Mouse (Mus musculus) olfactory bulb, adult 2 months (tissue): Measurements from ENCODE around the gene Setd6.

Source experiments
- CTCF ChIP-seq: fragments of 200-500 bp; IDR thresholded peaks from 2 replicates; pipeline ENCODE4 v1.5.1; 2012; ENCODE audit warnings: low read depth, mild to moderate bottlenecking, low read length, moderate library complexity; ENCODE audit not compliant: insufficient read depth
- POLR2A ChIP-seq: fragments of 200-500 bp; IDR thresholded peaks from 2 replicates; pipeline ENCODE4 v1.6.1; 2012; ENCODE audit warnings: mild to moderate bottlenecking, low read depth, low read length, moderate library complexity; ENCODE audit not compliant: insufficient read depth

DNA sequence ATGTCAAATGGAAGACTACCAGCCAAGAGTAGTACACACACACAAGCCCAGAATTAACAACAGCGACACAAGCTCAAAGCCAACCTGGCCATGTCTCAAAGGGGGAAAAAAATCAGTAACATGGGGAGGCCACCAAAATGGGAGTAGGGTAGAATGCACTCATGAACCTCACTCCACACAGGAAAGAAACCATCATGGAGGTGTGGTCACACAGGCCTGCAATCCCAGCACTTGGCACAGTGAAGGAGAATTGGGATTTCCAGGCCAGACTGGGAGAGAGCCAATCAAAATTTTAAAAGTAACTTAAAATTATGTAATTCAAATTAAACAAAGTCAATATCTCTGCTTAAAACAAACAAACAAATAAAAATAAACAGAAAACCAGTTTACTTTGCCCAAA is 36.2 kb downstream of the Setd6 start:
- TF ChIP-seq POLR2A (no peak), CTCF (no peak)
